Mouse (Mus musculus): Measurements from ENCODE around the gene Vash2.
A peak's percentile ranks its signal among the peaks of the same experiment; 100 is the strongest.
"Not testable (repeated sequence)": the region's sequence is repeated elsewhere in the genome, so short reads cannot be mapped to it uniquely, and the experiment has no call there.

The Vash2 gene

DNA sequence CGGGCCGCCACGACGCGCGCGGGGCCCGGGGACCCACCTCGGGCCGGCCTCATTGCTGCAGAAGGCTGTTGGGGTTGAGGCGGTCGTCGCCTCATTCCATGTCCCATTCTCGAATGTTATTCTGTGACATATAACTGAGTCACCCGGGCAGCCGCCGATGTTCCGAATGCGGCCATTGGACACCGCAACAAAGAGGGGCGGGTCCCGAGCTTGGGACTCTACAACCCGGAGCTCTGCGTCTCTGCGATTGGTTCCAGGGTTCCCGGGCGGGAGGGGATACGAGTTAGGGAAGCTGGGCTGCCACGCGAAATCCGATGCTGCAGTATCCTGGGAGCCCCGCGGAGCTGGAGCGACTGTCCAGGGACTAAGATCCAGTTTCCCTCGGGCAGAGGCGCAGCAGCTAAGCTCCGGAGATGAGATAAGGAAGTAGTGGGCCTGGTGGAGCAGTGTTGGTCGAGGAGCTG is at the start of gene Vash2:
TSS of gene Vash2 (minus strand) at position 197 of the 464 bp plus-strand sequence.
- no peak for DNase-seq (ENCODE audit: low read depth, low spot score)

DNA sequence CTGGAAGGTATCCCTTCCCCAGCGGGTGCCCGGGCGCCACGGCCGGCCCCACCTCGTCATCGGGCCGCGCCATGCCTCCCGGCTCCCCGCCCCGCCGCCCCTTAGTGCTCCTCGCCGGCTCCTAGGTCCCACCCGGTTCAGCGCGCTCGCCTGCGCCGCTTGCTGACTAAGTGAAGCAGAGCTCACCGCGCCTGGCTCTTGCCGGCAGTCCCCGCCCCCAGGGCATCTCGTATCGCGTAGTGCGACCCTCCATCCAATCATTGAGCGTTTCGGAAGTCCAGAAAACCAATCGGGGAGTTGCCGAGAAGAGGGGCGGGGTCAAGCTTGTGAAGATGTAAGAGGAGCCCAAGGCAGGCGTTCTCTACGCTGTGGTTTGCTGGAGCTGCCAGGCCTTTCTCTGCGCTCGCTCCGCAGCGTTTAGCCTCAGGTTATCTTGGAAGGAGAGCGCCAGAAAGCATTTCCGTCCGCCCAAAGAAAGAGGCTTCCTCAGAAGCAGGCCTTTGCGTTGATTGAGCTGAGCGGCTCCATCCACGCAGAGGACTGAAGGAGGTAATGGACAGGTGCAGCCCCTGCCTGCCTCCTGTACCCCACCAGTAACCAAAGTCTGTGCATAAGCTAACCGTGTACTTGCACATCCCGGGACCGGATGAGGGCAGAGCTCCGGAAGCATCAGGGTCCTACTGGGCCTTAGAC is 47.1 kb upstream of the Vash2 start, which contains the start of gene Flvcr1:
TSS of gene Flvcr1 (minus strand) at position 138 of the 693 bp plus-strand sequence.
- DNase-seq (ENCODE audit: low read depth, low spot score) = peak; percentile 96

GRCm38 (mm10) chr1:191025016-191026012 is 46.2 kb upstream of the Vash2 start:
- no peak for DNase-seq (ENCODE audit: low read depth, low spot score)

- not testable (repeated sequence) for DNase-seq (ENCODE audit: low read depth, low spot score)
Observed at GRCm38 (mm10) chr1:191023806-191024205, 44.7 kb upstream of the Vash2 start.

DNA sequence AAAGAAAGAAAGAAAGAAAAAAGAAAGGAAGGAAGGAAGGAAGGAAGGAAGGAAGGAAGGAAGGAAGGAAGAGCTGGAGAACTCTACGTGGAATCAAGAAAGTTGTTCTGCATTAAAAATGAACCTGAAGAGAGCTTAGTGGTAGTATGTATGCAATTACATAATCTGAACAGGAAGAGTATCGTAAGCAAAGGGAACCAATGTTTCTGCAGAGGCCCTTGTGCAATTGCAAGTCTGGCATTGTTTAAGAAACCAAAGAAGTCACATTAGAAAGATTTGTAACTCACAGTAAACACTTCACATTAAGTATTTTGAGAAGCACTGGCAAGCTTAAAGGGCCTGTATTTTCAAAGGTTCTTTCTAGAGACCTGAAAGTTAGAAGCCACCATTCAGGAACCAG is 44.0 kb upstream of the Vash2 start:
- no peak for DNase-seq (ENCODE audit: low read depth, low spot score)

GRCm38 (mm10) chr1:191021016-191021415 is 41.9 kb upstream of the Vash2 start:
- no peak for DNase-seq (ENCODE audit: low read depth, low spot score)

DNA sequence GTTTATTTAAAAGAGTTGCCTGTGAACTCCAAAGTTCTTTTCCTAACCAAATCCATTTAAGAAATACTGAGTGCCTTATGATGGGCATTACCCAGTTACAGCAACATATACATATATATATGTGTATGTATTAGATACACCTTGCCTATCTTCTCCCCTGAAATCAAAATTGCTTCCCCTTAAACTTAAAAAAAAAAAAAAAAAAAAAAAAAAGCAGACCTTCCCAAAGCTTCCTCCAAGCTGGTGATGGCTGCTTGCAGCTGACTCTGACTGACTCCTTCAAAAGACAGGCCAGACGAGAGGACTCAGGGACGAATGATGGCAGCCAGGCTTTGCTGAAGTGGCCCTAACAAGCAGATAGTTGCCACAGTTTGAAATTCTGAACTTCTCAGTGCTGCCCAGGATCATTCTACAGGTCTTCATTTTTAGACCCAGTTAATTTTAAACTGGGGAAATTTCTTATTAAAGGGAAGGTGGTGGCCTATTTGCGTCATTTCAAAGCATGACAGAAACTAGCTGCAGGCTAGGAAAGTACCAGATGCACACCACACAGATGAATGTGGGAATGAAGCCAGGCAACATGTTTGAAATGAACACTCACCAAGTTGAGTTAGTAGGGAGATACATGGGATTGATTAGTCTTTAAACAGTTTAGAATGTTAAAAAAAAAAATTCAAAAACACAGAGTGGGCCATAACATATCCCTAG is 41.3 kb upstream of the Vash2 start:
- DNase-seq (ENCODE audit: low read depth, low spot score) = no peak

DNA sequence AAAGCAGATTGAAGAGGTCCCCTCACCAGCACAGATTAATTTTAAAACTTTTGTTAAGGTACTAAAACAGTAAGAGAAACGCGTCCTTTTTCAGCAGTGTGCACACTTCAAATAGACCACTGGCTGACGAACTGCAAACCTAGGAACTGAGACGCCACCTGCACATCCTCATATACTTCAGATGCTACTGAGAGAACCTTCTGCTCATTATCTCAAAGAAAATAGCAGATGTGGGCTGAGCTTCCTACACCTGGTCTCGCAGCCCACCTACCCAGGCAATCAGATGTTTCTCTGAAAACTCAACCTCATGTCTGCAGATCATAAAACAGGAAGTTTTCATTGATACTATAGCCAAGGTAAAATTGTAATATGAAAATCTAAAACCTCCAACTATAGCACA is 40.7 kb upstream of the Vash2 start:
- DNase-seq (ENCODE audit: low read depth, low spot score) = no peak

- no peak for DNase-seq (ENCODE audit: low read depth, low spot score)
Observed at GRCm38 (mm10) chr1:191014271-191014670, 35.2 kb upstream of the Vash2 start.

- DNase-seq (ENCODE audit: low read depth, low spot score) = no peak
Observed at GRCm38 (mm10) chr1:191008707-191009106, 29.6 kb upstream of the Vash2 start.

- no peak for DNase-seq (ENCODE audit: low read depth, low spot score)
Observed at GRCm38 (mm10) chr1:191002201-191002600, 23.1 kb upstream of the Vash2 start.

DNA sequence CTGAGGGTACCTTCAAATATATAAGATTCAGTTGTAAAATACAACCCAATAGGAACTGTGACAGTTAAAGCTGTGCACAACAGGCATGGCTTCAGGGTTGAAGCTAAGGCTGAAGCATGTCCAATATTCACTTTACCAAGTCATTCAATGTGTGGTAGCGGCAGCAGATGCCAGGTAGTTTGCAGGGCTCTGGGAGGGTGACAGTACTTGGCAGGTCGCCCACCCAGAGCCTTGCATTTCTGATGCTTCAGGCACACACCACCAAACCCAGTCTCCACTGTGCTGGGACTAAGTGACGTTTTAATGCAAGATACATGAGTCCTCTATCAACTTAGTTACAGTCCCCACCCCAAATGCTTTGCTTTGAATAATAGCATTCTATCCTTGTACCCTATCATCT is 21.6 kb upstream of the Vash2 start:
- no peak for DNase-seq (ENCODE audit: low read depth, low spot score)

- DNase-seq (ENCODE audit: low read depth, low spot score) = no peak
Observed at GRCm38 (mm10) chr1:190998027-190998426, 18.9 kb upstream of the Vash2 start.

DNA sequence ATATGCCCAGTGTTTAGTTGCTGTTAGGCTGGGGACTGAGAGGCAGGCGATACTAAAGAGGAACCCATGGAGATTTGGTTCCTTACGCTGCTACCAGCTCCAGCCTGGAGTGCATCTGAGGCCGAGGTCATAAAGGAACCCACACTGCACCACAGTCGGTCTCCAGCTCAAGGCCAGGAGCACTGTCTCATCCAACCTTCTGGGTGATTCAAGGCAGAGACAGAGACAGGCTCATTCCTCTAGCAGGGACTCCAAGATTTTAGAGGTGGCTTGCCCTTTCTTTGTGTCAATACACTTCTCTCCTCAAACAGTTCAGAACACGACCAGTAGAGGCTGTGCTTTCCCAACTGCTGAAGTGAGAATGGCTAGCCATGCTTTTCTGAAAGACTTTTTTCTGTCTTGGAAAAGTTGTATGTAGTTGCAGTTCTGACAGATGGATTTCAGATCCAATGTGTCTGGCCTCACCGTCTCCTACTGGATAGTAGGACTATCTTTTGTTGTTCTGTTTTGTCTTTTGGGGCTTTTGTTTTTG is 17.3 kb upstream of the Vash2 start:
- DNase-seq (ENCODE audit: low read depth, low spot score) = no peak

GRCm38 (mm10) chr1:190995548-190995947 is 16.5 kb upstream of the Vash2 start:
- DNase-seq (ENCODE audit: low read depth, low spot score) = no peak

- no peak for DNase-seq (ENCODE audit: low read depth, low spot score)
Observed at GRCm38 (mm10) chr1:190989437-190990082, 10.5 kb upstream of the Vash2 start.

GRCm38 (mm10) chr1:190981412-190981811 is 2.3 kb upstream of the Vash2 start:
- DNase-seq (ENCODE audit: low read depth, low spot score) = no peak

DNA sequence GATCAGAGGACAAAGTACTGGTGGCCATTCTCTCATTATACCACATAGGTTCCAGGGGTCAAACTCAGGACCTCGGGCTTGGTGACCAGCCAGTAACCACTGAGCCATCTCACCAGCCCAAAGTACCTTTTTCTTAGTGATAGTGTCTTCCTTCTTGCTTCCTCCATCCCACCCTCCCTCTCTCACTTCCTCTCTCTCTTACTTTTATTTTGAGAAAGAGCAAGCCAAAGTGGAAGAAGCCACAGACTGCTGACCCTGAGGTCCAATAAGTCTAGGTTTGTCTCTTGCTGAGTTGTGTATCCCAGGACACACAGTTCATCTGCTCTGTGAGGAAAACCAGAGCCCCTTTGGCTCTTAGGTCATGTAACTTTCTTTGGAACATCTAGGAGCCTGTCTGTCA is 1.4 kb upstream of the Vash2 start:
- DNase-seq (ENCODE audit: low read depth, low spot score) = no peak

- DNase-seq (ENCODE audit: low read depth, low spot score) = no peak
Observed at GRCm38 (mm10) chr1:190978511-190979073, 504 bp downstream of the Vash2 start.

DNA sequence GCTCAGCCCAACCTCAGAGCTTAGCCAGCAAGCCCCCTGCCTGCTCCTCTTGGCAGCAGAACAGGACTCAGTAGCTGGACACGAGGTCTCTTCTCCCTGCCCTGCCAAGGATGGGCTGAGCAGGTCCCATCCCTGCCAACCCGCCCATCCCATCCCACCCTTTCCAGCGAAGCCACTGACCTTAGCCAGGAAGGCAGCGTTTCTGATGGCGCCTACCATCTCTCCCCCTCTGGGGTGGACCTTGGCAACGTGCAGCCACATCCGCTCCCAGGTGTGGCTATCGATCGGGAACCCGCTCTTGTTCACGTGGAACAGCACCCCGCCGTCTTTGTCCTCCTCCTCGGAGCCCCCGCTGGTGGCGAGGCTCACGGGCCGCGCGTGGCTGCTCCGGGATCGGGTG is 1.1 kb downstream of the Vash2 start:
- DNase-seq (ENCODE audit: low read depth, low spot score) = no peak

All from retina, adult 2 months (tissue).